Mouse (Mus musculus): Measurements from ENCODE around the gene Tbccd1. TPM values are rescaled to one million over a fixed set of nuclear protein-coding genes. Genes with fewer than 3 reads are reported as not detected.
"Not testable (repeated sequence)": the region's sequence is repeated elsewhere in the genome, so short reads cannot be mapped to it uniquely, and the experiment has no call there.

The Tbccd1 gene
- polyA plus RNA-seq, 1 experiment = 23.6 TPM

DNA sequence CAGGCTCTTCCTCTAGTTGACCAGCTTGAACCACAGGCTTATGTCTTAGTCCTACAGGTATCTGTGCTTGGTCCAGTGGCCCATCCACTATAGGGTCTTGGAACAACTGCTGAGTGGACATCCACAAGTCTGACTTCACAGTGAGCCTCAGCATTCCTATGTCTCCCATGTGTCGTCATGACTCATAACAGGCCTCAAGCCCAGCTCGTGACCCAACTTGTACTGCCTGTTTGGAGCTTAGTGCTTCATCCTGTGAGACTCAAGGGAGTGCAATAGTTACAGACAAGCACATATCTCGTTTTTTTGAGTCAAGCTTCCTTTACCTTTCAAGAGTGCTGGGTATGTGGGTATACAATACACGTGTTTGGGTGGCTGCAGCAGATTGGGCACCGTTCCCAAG lies 74.8 kb downstream of the Tbccd1 start:
- no peak for DNase-seq (ENCODE audit: low spot score)

DNA sequence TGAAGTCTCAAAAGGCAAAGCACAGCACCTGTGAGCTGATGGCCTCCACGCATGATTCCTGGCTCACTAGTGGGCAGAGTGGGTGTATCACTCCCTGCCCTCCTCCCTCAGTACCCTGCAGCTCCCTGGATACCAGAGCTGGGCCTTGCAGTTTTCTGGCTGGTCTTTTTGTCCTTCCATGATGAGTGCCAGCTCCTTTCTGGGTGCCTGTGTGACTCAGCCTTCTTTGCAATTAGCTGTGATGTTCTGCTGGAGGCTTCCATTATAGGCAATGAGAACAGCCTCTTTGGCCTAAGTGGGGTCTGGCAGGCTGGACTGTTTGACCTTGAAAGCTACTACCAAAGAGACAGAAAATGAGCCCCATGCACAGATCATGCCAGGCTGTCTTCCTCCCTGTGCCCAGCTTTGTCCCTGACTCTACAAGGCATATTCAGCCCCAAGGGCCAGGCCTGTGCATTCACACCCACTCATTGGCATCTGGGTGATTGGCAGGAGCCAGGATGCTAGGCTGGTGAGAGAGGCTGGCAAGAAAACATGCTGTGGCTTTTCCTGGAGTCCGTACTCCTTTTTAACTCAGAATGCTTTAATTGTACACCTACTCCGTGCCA lies 78.1 kb downstream of the Tbccd1 start:
- no peak for DNase-seq (ENCODE audit: low spot score)

DNA sequence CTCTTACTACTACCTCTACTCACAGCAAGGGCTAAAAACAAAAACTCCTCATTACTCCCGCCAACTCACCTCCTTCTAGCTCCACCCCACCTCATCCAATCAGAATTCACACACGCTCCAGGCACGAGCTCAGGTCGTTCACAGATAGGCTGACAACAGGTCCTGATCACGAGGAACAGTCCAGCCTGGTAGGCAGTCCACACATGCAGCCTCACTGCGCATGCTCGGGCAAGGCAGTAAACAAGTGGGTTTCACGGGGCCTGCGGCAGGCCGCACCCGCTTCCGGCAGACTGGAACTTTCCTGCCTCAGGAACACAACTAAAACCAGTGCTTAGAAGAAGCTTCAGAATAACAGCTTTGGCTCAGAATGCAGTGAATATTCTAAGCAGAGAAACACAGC lies 79.2 kb downstream of the Tbccd1 start:
- DNase-seq (ENCODE audit: low spot score) = not testable (repeated sequence)

DNA sequence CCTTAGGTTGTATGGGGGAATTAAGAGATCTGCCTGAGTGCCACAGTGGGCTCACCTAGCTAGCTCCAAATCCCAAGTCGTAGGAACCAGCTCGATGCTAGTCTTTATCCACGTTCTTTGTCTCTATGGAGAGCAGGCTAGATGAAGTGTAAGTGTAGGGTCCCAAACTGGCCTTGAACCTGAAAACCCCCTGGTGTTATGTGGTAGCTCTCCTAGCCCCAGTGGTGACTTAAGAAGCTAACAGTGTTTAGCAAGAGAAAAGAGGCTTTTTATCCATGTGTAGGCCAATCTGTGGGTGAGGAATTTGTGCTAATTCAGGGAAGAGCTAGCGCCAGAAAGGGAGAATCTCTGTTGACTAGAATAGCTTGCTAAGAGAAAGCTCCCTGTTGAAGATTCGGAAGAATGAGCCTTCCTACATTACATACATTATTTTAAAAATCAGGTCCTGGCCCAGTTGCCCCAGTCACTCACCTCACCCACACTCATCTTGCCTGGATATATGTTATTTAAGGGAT lies 81.9 kb downstream of the Tbccd1 start:
- DNase-seq (ENCODE audit: low spot score) = no peak

DNA sequence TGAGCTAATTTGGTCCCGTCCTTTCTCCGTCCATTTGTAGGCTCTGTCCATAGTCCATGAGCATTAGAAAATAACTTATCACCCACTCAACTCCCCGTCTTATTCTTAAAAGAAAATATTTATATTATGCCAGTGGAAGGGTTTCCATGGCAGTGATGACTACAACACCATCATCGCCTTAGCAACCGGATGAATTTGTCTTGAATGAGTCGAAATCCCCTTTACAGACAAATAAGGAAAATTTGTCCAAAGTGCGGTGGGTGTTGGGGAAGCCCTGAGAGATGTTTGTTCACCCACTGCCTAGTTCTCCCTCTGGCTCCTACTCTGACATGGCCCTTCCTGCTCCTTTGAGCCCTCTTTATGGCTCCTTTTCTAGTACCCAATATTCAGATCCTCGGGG lies 88.8 kb downstream of the Tbccd1 start:
- DNase-seq (ENCODE audit: low spot score) = no peak

DNA sequence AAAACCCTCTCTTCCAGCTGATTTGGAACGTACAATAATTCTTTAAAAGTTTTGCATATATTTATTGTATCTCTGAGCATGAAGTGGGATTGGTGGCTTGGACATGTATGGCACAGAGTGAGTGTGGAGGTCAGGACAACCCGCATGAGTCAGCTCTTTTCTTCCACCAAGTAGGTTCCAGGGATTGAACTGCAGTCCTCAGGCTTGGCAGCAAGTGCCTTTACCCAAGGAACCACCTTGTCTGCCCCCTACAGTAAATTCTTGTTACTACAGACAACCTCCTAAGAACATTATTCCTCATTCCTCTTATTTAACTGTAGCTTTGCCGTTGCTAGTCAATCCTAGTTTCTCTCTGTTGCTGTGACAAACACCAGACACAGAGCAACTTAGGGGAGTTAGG lies 90.1 kb downstream of the Tbccd1 start:
- no peak for DNase-seq (ENCODE audit: low spot score)

DNA sequence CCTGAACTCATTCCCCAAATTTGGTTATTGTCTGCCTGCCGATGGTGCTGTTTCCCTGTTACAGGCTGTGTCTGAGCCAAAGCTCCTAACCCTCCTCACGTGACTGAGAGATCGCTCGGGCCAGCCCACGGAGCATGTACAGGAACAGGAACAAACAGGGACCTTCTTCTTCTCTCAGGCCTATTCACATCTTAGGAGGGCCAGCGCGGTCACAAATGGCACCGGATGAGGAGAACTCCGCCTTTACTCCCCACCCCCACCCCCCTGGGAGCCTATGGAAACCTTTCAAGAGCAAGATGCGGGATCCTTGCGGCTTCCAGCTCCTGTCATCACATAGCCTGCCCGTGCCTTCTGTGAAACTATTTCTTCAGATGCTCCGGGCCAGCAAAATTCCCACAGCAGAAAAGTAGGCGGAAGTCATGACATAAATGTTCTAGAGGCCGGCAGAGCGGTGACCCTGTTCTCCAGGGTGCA lies 90.7 kb downstream of the Tbccd1 start:
- no peak for DNase-seq (ENCODE audit: low spot score)

DNA sequence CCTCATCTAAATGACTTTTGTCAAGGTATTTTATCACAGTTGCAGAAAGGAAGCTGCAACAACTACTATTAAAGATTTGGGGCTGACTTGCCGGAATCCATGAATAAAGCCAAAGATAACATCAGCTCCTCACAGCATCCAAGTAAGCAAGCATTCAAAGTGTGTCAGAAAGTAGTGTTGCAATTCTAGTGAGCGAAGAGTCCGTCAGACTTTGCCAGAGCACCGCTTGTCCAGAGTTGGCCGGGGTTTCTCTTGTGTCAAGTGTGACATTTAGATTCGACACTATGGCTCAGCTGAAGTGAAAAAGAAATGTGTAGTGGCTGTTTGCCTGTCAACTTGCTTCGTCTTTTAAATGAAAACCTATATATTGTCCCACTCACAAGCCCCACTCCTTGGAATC lies 91.9 kb downstream of the Tbccd1 start:
- DNase-seq (ENCODE audit: low spot score) = no peak

Other genes with a start within 250 kb of the Tbccd1 start
- gene Dgkg, start 200.4 kb downstream of the Tbccd1 start, polyA plus RNA-seq (2012; rRNA removed) = 0.52 and 0.81 TPM in 2 replicates
- not detected in 2 replicates for gene Crygs, start 46.1 kb downstream of the Tbccd1 start, polyA plus RNA-seq (2012; rRNA removed)
- 43.5 and 45.6 TPM in 2 replicates for gene Dnajb11, start 176 bp upstream of the Tbccd1 start, polyA plus RNA-seq (2012; rRNA removed)
- 0.21 and 1.8 TPM in 2 replicates for gene Ahsg, start 33.6 kb upstream of the Tbccd1 start, polyA plus RNA-seq (2012; rRNA removed)
- 1.8 and 2.3 TPM in 2 replicates for gene Fetub, start 60.7 kb upstream of the Tbccd1 start, polyA plus RNA-seq (2012; rRNA removed)
- not detected in 2 replicates for gene Hrg, start 93.4 kb upstream of the Tbccd1 start, polyA plus RNA-seq (2012; rRNA removed)
- gene Kng2, start 171.8 kb upstream of the Tbccd1 start, polyA plus RNA-seq (2012; rRNA removed) = 0.07 and 0.21 TPM in 2 replicates
- gene Kng1, start 200.2 kb upstream of the Tbccd1 start, polyA plus RNA-seq (2012; rRNA removed) = 0.08 and 0.10 TPM in 2 replicates
- 624 and 781 TPM in 2 replicates for gene Eif4a2, start 249.8 kb upstream of the Tbccd1 start, polyA plus RNA-seq (2012; rRNA removed)